Mouse (Mus musculus) spleen, embryonic (tissue): ENCODE results near the gene Ckap4.
"Not testable (repeated sequence)": the region's sequence is repeated elsewhere in the genome, so short reads cannot be mapped to it uniquely, and the experiment has no call there.

Experiments used
- CTCF ChIA-PET: fragments of 350-600 bp; sonication (Branson Sonifier 250); formaldehyde crosslinking; loops from one replicate; lab custom pipeline; 2022; lab: Charles Lee

Gene Ckap4

DNA sequence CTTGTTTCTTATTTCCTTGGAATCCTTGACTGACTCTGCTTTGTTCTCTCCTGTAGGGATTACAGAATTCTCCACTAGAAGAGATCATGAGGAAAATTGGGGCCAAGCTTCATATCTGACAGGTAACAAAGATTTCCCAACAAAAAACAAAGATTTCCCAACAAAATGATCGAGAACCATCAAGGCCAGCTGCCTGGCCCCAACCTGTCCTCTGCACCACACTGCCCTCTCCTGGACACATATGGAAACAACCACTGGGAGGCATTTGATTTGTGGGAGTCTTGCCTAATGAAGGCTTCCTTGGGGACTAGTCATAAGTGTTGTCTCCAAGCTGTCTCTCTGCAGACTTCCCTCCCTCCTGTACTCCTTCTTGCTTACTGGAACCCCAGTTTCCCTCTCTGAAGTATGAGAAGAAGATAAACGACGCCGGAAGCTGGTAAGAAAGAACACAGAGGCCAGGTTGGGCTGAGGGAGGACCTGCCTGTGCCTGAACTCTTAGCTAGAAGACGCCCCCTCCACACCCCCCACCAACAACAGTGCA, 19.8 kb downstream of the Ckap4 start:
- CTCF ChIA-PET = interaction anchor here (0.7 to 1.2 kb wide), 7 partner anchors 10 to 399 kb away, joined by 3 to 9 read pairs (median 3); no protein-coding TSS in a partner anchor

DNA sequence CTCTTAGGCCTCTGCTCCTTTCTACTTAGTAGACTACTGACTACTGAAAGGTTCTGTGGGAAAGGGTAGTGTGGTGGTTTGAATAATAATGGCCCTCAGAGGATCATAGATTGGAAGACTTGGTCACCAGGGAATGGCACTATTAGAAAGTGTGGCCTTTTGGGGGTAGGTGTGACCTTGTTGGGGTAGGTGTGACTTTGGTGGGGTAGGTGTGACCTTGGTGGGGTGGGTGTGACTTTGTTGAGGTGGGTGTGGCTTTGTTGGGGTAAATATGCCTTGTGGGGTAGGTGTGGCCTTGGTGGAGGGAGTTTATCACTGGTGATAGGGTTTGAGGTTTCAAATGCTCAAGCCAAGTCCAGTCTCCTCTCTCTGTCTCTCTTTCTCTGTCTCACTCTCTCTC, 21.1 kb downstream of the Ckap4 start:
- CTCF ChIA-PET = interaction anchor here (0.9 kb wide), 1 partner anchor 74 kb away, joined by 8 read pairs; no protein-coding TSS in a partner anchor

DNA sequence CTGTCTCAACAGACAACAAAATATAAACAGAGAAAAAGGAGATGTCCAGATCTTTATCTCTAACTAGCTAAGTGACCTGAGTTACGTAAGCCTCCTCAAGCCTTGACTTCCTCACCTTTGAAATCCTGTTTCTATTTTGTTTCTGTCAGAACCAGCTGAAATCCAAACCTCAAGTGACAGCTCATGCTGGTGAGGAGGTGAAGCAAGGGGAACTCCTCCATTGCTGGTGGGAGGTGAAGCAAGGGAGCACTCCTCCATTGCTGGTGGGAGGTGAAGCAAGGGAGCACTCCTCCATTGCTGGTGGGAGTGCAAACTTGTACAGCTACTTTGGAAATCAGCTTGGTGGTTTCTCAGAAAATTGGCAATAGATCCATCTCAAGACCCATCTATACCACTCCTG, 25.3 kb downstream of the Ckap4 start:
- CTCF ChIA-PET = no interaction called here

DNA sequence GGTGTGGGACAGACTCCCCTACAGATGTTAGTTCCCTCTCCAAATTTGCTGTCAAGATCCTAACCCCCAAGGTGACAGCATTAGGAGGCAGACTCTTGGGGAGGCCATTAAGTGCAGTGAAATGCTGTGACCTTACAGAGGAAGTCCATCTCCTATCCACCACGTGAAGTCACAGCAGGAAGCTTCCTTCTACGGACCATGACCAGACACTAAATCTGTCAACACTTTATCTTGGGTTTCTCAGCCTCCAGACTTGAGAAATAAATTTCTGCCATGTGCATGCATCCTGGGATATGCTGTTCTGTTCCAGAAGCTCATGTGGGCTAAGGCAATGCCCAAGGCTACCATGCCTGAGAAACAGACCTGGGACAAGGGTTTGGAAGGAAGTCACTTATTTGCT, 35.0 kb downstream of the Ckap4 start:
- CTCF ChIA-PET = interaction anchor here (0.6 kb wide), 1 partner anchor 318 kb away, joined by 3 read pairs; no protein-coding TSS in a partner anchor

DNA sequence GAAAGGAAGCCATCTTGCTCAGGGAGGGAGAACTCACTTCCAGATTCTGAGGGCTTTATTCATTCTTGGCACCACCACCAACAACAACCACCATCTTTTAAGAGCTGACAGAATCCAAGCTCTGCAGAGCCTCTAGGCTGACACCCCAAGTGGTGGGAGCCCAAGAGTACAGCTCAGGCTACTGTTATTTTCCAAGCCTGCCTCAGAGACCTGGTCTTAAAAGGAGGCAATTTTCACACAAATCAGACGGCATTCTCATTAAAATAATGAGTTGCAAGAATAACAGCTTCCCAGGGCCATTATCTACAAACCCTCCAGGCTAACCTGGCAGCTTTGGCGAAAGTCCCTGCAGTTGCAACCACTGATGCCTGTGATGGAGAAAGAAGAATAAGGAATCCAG, 37.1 kb downstream of the Ckap4 start:
- CTCF ChIA-PET = no interaction called here

DNA sequence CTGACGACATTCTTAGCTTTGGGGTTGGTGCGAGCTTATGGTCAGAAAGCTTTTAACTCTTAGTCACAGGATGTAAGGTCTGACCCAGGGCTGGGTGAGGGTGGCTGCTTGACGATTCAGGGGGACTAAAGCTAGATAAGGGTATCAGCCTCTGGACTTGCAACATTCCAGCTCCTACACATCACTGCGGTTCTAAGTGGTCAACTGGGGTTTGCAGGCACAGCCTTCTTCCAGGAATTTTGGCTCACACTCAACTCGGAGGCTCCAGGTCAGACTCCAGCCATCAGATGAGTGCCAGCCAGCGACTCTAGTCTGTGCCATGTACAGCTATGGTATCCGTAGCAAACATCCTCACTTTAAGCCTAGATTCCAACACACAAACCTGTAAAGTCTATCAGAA, 39.4 kb downstream of the Ckap4 start:
- CTCF ChIA-PET = interaction anchor here (0.7 kb wide), 1 partner anchor 17 kb away, joined by 3 read pairs; no protein-coding TSS in a partner anchor

DNA sequence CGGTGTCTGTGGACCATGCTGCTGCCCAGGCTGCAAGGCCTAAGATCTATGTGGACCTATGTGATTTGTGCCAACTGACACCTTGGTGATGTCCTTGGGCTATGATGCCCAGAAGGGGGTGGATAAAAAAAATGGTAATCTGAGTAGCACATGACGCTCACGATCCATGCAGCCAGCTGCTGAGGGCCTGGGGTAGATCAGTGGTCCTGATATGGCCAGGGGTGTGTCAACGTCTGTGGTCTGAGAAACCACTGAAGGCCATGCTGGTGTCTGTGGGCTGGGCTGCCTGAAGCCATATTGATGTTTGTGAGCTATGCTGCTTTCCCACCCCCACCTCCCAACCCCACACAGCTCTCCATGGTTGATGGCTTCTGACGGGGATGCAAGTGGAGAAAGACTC, 43.7 kb downstream of the Ckap4 start:
- CTCF ChIA-PET = no interaction called here

DNA sequence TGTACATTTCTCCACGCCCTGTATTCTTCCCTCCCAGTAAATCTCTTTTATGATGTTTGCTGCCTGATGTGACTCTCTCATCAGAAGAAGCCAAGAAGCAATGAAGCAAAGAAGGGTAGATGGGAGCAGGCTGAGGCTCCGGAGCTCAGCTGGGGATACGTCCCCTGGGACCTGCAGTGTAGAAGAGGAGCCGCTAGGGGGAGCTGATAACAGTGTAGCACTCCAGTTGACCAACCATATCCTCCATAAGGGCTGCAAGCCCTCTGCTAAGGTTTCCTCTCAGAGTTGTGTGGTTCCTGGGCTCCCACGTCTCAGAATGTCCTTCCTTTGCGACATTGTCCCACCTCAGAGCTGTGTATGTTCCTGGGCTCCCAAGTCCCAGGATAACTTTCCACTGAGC, 45.5 kb downstream of the Ckap4 start:
- CTCF ChIA-PET = interaction anchor here (0.6 kb wide), 1 partner anchor 824 kb away, joined by 20 read pairs; no protein-coding TSS in a partner anchor

DNA sequence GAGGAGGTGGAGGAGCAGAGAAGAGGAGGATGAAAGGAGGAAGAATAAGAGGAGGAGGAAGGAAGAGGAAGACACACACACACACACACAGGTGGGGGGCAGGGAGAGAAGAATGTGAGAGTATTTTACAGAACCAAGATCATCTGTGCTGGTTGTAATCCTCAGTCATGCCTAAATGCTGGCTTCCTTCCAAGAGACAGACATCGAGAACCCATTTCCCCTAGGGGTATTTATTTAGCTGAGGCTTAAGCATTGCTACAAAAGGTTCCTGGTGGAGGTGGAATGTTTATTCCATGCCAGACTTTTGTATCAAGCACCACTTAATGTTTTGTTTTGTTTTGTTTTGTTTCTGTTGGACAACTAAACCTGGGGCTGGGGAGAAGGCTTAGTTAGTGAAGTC, 49.2 kb downstream of the Ckap4 start:
- CTCF ChIA-PET = no interaction called here

DNA sequence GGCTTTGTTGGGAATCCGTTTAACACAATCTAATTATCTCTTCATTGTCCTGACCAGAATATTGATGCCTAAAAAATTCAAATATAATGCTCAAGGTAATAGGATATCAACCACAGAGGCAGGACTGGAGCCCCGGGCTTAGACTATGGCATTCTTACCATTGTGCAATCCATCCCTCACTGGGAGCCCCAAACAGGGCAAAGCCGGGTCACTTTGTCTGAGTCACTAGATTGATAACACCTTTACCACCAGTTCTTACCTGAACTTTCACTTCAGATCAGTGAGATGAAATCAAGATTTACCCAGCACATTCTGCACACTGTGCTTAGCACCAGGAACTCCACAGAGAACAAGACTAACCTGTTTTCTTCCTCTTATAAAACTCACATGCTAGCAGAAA, 50.3 kb downstream of the Ckap4 start:
- CTCF ChIA-PET = no interaction called here

DNA sequence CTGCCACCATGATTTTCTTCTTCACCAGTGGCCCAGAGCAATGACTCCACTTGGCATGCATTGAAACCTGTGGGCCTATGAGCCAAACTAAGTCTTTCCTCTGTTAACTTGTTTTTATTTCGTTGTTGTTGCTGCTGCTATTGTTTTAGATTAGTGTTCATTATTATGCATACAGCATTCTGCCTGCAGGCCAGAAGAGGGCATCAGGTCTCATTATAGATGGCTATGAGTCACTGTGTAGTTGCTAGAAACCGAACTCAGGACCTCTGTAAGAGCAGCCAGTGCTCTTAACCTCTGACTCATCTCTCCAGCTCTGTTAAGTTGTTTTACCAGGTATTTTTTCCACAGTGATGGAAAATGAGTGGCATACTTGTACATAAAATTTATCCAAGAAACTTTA, 50.8 kb downstream of the Ckap4 start:
- CTCF ChIA-PET = no interaction called here

DNA sequence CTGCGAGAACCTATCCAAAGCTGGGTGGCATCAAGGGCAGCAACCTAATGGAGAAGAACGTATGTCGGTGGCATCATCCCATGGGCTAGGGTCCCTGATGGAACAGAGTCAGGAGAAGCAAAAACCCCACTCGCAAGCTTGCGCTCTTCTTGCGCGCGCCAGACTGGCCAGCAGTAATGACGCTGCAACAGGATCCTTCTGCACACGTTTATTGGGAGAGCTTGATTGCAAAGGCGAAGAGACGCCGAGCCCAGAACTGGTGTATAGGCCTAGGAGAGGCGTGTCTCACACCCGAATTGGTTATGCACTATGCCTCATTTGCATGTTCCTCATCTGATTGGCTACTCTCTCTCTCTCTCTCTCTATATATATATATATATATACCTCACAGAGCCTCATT, 51.4 kb downstream of the Ckap4 start:
- CTCF ChIA-PET = not testable (repeated sequence)

DNA sequence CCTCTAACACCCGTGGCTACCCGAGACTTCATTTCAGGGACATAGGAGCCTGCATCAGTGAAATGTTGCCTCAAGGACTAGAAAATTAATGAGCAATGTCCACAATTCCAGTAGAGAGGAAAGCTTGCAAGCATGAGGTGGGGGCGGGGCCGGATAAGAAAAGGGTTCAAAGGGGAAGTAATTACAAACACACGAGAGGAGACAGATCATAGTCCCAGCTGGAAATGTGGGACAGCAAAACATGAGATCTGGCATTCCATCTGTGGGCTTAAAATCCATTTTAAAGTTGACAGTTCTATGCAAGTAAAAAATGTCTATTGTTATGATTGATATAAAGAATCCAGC, 52.6 kb downstream of the Ckap4 start:
- CTCF ChIA-PET = no interaction called here

DNA sequence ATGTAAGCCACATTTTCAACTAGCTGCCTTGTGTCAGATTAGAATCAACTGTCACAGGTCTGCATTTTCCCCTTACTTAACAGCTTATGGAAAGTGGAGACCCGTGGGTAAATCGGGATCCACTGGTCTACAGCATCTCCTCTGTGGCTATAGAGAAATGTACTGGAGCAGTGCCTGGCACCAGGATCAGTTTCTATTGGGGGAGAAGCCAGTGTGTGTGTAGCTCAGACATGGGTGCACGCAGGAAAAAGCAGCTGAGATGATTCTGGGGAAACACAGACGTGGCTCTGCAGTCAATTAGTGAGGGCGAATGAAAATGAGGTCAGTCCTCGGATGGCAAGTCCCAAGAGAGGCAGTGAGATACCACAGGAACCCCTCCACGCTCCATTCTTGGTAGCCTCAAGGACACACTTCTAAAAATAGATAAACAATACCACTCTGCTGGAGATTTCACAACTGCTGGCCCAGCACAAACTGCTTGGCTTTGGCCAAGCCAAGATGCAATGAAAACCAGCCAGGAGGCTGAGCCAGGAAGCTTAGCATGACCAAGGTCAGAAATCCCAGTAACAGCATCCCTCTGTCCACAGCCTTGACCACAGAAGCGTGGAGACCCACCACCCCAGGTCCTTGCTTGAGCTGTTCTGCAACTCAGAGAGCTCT, 53.1 kb downstream of the Ckap4 start:
- CTCF ChIA-PET = no interaction called here

DNA sequence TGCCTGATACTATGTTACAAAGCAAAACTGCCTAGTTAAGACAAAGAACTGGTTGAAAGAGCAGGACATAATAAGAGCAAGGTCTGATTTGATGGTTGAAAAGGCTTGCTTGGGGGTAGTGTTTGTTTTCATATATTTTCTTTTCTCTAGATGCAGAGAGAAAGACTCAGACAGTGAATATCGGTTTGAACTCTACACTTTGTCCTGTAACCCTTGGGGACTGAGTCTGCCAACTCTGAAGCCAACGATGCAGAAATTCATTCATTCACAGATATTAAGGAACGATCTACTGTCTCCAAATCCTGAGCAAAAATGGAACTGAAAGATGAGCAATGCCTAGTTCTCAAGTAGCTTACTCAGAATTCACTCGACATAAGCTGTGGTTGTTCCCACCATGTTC, 53.7 kb downstream of the Ckap4 start:
- CTCF ChIA-PET = no interaction called here

DNA sequence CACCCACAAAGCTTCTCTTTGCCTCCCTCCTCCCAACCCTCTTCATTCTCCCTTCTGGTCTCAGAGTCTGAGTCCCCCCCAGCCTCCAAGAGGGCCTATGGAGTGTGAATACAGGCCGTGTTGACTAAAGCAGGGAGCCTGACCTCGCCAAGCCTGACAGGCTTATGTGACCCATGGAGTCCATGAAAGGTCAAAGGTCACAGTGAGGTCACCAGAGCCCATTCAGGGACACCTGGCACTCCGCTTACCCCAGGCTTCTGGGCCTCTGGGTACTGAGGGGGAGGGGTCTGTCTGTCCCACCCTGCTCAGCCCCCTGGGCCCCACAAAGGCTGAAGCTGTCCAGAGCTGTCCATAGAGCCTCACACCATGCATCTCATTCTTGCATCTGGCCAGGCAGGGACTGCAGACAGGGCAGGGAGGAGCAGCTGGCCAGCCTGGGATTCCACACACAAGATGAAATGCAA, 56.2 kb downstream of the Ckap4 start:
- CTCF ChIA-PET = no interaction called here

DNA sequence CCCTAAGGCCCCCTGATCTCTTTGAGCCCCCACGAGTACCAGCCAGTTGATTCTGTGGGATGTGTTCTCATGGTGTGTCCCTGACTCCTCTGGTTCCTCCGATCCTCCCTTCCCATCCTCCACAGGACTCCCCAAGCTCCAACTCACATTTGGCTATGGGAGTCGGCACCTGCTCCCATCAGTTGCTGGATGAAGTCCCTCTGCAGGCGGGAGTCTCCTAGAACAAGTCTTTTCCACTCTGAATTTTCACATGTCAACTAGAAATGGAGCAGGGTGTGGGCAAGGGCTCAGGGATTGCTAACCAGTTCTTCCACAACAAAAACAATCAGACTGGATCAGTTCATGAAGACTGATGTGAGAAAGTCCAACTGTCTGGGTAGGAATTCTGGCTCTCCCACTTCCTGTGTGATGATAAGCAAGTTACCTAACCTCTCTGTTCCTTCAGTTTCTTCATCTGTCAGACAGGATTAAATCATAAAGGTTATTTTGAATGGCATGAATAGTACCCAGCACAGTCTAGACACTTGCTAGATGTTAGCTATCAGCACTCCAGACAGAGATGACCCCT, 56.7 kb downstream of the Ckap4 start:
- CTCF ChIA-PET = no interaction called here
